Mouse (Mus musculus): ENCODE data around the gene Dvl1. TPM values are rescaled to one million over a fixed set of nuclear protein-coding genes. Genes with fewer than 3 reads are reported as not detected.

Dvl1 gene
- polyA plus RNA-seq, 1 experiment from 2014 or later = 10.0 TPM

GRCm38 (mm10) chr4:155840076-155841002 is 6.9 kb upstream of the Dvl1 start:
- H3K4me3 ChIP-seq (replicated peaks) = peak overlapping the region; percentile 55
- peak overlapping the region; percentile 89 for H3K27ac ChIP-seq (replicated peaks)
- peaks cover 46% of the 10 kb centered on the region for H3K4me1 ChIP-seq
- peak overlapping the region; percentile 91 for H3K4me2 ChIP-seq (replicated peaks)
- peak overlapping the region; percentile 51 for H3K9ac ChIP-seq
- 11% methylated on average over 8 of the region's 8 CpGs for WGBS
- no peaks in the 10 kb centered on the region for H3K27me3 ChIP-seq
- H3K9me3 ChIP-seq (replicated peaks) = no peaks in the 10 kb centered on the region
- ATAC-seq (ENCODE audit: insufficient number of reproducible peaks, low FRiP score, low TSS enrichment, low read depth) = no peak
- peaks cover 17% of the 10 kb centered on the region for H3K36me3 ChIP-seq

- Histone ChIP-seq H3K36me3 (peaks cover 17% of the 10 kb centered on the region), H3K9ac (peak overlapping the region; percentile 51), H3K4me1 (peaks cover 46% of the 10 kb centered on the region), H3K27me3 (no peaks in the 10 kb centered on the region), H3K27ac (replicated peaks) (peak overlapping the region; percentile 89), H3K4me2 (replicated peaks) (peak overlapping the region; percentile 91), H3K4me3 (replicated peaks) (peak overlapping the region; percentile 55), H3K9me3 (replicated peaks) (no peaks in the 10 kb centered on the region)
- peak; percentile 65 for ATAC-seq (ENCODE audit: insufficient number of reproducible peaks, low FRiP score, low TSS enrichment, low read depth)
- WGBS = under 1% methylated on average over 32 of the region's 32 CpGs
These were observed 6.2 kb upstream of the Dvl1 start for GRCm38 (mm10) chr4:155841003-155841454.

GRCm38 (mm10) chr4:155841651-155842270 is 5.4 kb upstream of the Dvl1 start:
- H3K27me3 ChIP-seq = no peaks in the 10 kb centered on the region
- peak overlapping the region; percentile 55 for H3K4me3 ChIP-seq (replicated peaks)
- H3K4me1 ChIP-seq = peaks cover 49% of the 10 kb centered on the region
- ATAC-seq (ENCODE audit: insufficient number of reproducible peaks, low FRiP score, low TSS enrichment, low read depth) = no peak
- H3K36me3 ChIP-seq = peaks cover 17% of the 10 kb centered on the region
- H3K4me2 ChIP-seq (replicated peaks) = peak overlapping the region; percentile 91
- no peaks in the 10 kb centered on the region for H3K9me3 ChIP-seq (replicated peaks)
- H3K27ac ChIP-seq (replicated peaks) = no peak overlapping the region
- 41% methylated on average over 38 of the region's 38 CpGs for WGBS
- H3K9ac ChIP-seq = no peak overlapping the region

- no peaks in the 10 kb centered on the region for H3K27me3 ChIP-seq
- no peak overlapping the region for H3K9ac ChIP-seq
- no peaks in the 10 kb centered on the region for H3K9me3 ChIP-seq (replicated peaks)
- peaks cover 17% of the 10 kb centered on the region for H3K36me3 ChIP-seq
- no peak overlapping the region for H3K4me2 ChIP-seq (replicated peaks)
- 93% methylated on average over 5 of the region's 5 CpGs for WGBS
- no peak overlapping the region for H3K27ac ChIP-seq (replicated peaks)
- peaks cover 45% of the 10 kb centered on the region for H3K4me1 ChIP-seq
- ATAC-seq (ENCODE audit: insufficient number of reproducible peaks, low FRiP score, low TSS enrichment, low read depth) = no peak
- H3K4me3 ChIP-seq (replicated peaks) = no peak overlapping the region
These were observed 4.0 kb upstream of the Dvl1 start for GRCm38 (mm10) chr4:155843231-155843630.

GRCm38 (mm10) chr4:155847591-155848352 is 570 bp downstream of the Dvl1 start:
- peak; percentile 5; the same call in 1 of the 2 replicates for ATAC-seq (ENCODE audit: insufficient number of reproducible peaks, low FRiP score, low TSS enrichment, low read depth)
- peak overlapping the region; percentile 93 for H3K4me2 ChIP-seq (replicated peaks)
- H3K4me1 ChIP-seq = peaks cover 32% of the 10 kb centered on the region
- H3K36me3 ChIP-seq = peaks cover 12% of the 10 kb centered on the region
- peak overlapping the region; percentile 84 for H3K9ac ChIP-seq
- H3K27me3 ChIP-seq = no peaks in the 10 kb centered on the region
- 1% methylated on average over 62 of the region's 69 CpGs for WGBS
- peak overlapping the region; percentile 48 for H3K27ac ChIP-seq (replicated peaks)
- peak overlapping the region; percentile 84 for H3K4me3 ChIP-seq (replicated peaks)
- no peaks in the 10 kb centered on the region for H3K9me3 ChIP-seq (replicated peaks)

- ATAC-seq (ENCODE audit: insufficient number of reproducible peaks, low FRiP score, low TSS enrichment, low read depth) = no peak
- peak overlapping the region; percentile 84; the same call in 1 of the 2 replicates for H3K9ac ChIP-seq
- WGBS = 58% methylated on average over 7 of the region's 7 CpGs
These were observed 1.4 kb downstream of the Dvl1 start for GRCm38 (mm10) chr4:155848434-155849095.

GRCm38 (mm10) chr4:155849391-155849790 is 2.2 kb downstream of the Dvl1 start:
- no peaks in the 10 kb centered on the region for H3K9me3 ChIP-seq (replicated peaks)
- H3K9ac ChIP-seq = no peak overlapping the region
- no peaks in the 10 kb centered on the region for H3K27me3 ChIP-seq
- H3K27ac ChIP-seq (replicated peaks) = no peak overlapping the region
- peaks cover 32% of the 10 kb centered on the region for H3K4me1 ChIP-seq
- H3K36me3 ChIP-seq = peaks cover 9% of the 10 kb centered on the region
- no peak for ATAC-seq (ENCODE audit: insufficient number of reproducible peaks, low FRiP score, low TSS enrichment, low read depth)
- no peak overlapping the region for H3K4me2 ChIP-seq (replicated peaks)
- WGBS = 87% methylated on average over 2 of the region's 2 CpGs
- no peak overlapping the region for H3K4me3 ChIP-seq (replicated peaks)

More at GRCm38 (mm10) chr4:155848434-155849095, 1.4 kb downstream of the Dvl1 start:
- no peaks in the 10 kb centered on the region for H3K9me3 ChIP-seq (replicated peaks)
- no peak overlapping the region for H3K27ac ChIP-seq (replicated peaks)
- peak overlapping the region; percentile 93 for H3K4me2 ChIP-seq (replicated peaks)
- H3K4me1 ChIP-seq = peaks cover 32% of the 10 kb centered on the region
- H3K36me3 ChIP-seq = peaks cover 10% of the 10 kb centered on the region
- H3K27me3 ChIP-seq = no peaks in the 10 kb centered on the region
- peak overlapping the region; percentile 84 for H3K4me3 ChIP-seq (replicated peaks)

GRCm38 (mm10) chr4:155849792-155850451 is 2.7 kb downstream of the Dvl1 start:
- ATAC-seq (ENCODE audit: insufficient number of reproducible peaks, low FRiP score, low TSS enrichment, low read depth) = no peak
- peaks cover 32% of the 10 kb centered on the region for H3K4me1 ChIP-seq
- H3K4me2 ChIP-seq (replicated peaks) = no peak overlapping the region
- H3K9ac ChIP-seq = no peak overlapping the region
- peaks cover 15% of the 10 kb centered on the region for H3K36me3 ChIP-seq
- H3K27me3 ChIP-seq = no peaks in the 10 kb centered on the region
- H3K4me3 ChIP-seq (replicated peaks) = no peak overlapping the region
- no peaks in the 10 kb centered on the region for H3K9me3 ChIP-seq (replicated peaks)
- H3K27ac ChIP-seq (replicated peaks) = no peak overlapping the region
- 93% methylated on average over 3 of the region's 3 CpGs for WGBS

- peaks cover 29% of the 10 kb centered on the region for H3K36me3 ChIP-seq
- H3K9ac ChIP-seq = no peak overlapping the region
- ATAC-seq (ENCODE audit: insufficient number of reproducible peaks, low FRiP score, low TSS enrichment, low read depth) = no peak
- no peaks in the 10 kb centered on the region for H3K9me3 ChIP-seq (replicated peaks)
- no peak overlapping the region for H3K27ac ChIP-seq (replicated peaks)
- 88% methylated on average over 3 of the region's 3 CpGs for WGBS
- H3K4me3 ChIP-seq (replicated peaks) = no peak overlapping the region
- H3K27me3 ChIP-seq = no peaks in the 10 kb centered on the region
- no peak overlapping the region for H3K4me2 ChIP-seq (replicated peaks)
- H3K4me1 ChIP-seq = peaks cover 32% of the 10 kb centered on the region
These were observed 4.2 kb downstream of the Dvl1 start for GRCm38 (mm10) chr4:155851368-155851767.

- H3K27me3 ChIP-seq = no peaks in the 10 kb centered on the region
- no peak overlapping the region for H3K9ac ChIP-seq
- H3K27ac ChIP-seq (replicated peaks) = no peak overlapping the region
- H3K4me2 ChIP-seq (replicated peaks) = no peak overlapping the region
- peaks cover 33% of the 10 kb centered on the region for H3K36me3 ChIP-seq
- WGBS = 57% methylated on average over 2 of the region's 2 CpGs
- H3K4me3 ChIP-seq (replicated peaks) = no peak overlapping the region
- ATAC-seq (ENCODE audit: insufficient number of reproducible peaks, low FRiP score, low TSS enrichment, low read depth) = no peak
- peaks cover 26% of the 10 kb centered on the region for H3K4me1 ChIP-seq
- H3K9me3 ChIP-seq (replicated peaks) = no peaks in the 10 kb centered on the region
These were observed 4.8 kb downstream of the Dvl1 start for GRCm38 (mm10) chr4:155851951-155852411.

All from embryonic facial prominence, embryonic 15.5 days (tissue).